Mouse (Mus musculus): ENCODE results near the gene Asb5. TPM values are rescaled to one million over a fixed set of nuclear protein-coding genes. Genes with fewer than 3 reads are reported as not detected.
A peak's percentile ranks its signal among the peaks of the same experiment; 100 is the strongest.

The Asb5 gene
- total and polyA plus RNA-seq, 2 experiments from 2014 or later: 11.9 to 13.0 TPM

DNA sequence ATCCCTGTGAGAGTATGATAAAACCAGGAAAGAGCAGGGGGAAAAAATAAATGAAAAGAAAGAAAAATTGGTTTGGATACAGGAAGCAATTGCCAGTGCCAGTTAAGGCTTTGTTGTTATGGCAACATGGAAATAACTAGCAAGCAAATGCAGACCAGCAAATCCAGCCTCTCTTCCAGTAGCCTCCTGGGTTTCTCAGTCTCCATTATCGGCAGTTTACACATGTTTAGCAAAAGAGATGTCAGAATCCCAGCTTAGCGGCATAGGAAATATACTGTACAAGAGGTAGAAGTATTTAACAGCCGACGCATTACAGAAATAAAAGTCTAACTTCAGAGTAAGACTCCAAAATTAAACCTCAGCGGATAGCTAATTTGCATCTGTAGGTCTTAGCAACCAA, 65.3 kb downstream of the Asb5 start:
- Histone ChIP-seq H3K9ac (replicated peaks; ENCODE audit: low read length) (no peak overlapping the region), H3K36me3 (ENCODE audit: insufficient read depth, low read length) (no peaks in the 10 kb centered on the region), H3K4me2 (ENCODE audit: low read depth, low read length) (no peak overlapping the region), H3K27me3 (ENCODE audit: insufficient read depth, low read length) (no peaks in the 10 kb centered on the region), H3K4me1 (ENCODE audit: insufficient read depth, low read length) (no peaks in the 10 kb centered on the region), H3K27ac (no peak overlapping the region), H3K9me3 (ENCODE audit: low read length) (no peaks in the 10 kb centered on the region), H3K4me3 (ENCODE audit: low read length) (no peak overlapping the region)
- ATAC-seq (no peak), DNase-seq (ENCODE audit: low spot score) (peak; percentile 36)
- TF ChIP-seq CTCF (IDR thresholded peaks at IDR 0.05; ENCODE audit: low read depth): no peak
- WGBS: 67% methylated on average over 5 of the region's 5 CpGs

- 0 out of 2 replicates have a peak, but pooled peaks cover 8% of the 10 kb centered on the region for H3K4me1 ChIP-seq (ENCODE audit: insufficient read depth, low read length)
- H3K36me3 ChIP-seq (ENCODE audit: insufficient read depth, low read length): no peaks in the 10 kb centered on the region
- no peaks in the 10 kb centered on the region for H3K9me3 ChIP-seq (ENCODE audit: low read length)
- WGBS: 23% methylated on average over 2 of the region's 2 CpGs
- H3K9ac ChIP-seq (replicated peaks; ENCODE audit: low read length): no peak overlapping the region
- peak; percentile 39 for DNase-seq (ENCODE audit: low spot score)
- TF ChIP-seq CTCF (IDR thresholded peaks at IDR 0.05; ENCODE audit: low read depth): no peak
- no peak overlapping the region for H3K27ac ChIP-seq
- H3K4me3 ChIP-seq (ENCODE audit: low read length): no peak overlapping the region
- no peak overlapping the region for H3K4me2 ChIP-seq (ENCODE audit: low read depth, low read length)
- ATAC-seq: no peak
- H3K27me3 ChIP-seq (ENCODE audit: insufficient read depth, low read length): no peaks in the 10 kb centered on the region
Observed at GRCm38 (mm10) chr8:54596051-54596450, 66.7 kb downstream of the Asb5 start.

GRCm38 (mm10) chr8:54596940-54597339, 67.6 kb downstream of the Asb5 start:
- WGBS: 74% methylated on average over 2 of the region's 2 CpGs
- no peak for ATAC-seq

DNA sequence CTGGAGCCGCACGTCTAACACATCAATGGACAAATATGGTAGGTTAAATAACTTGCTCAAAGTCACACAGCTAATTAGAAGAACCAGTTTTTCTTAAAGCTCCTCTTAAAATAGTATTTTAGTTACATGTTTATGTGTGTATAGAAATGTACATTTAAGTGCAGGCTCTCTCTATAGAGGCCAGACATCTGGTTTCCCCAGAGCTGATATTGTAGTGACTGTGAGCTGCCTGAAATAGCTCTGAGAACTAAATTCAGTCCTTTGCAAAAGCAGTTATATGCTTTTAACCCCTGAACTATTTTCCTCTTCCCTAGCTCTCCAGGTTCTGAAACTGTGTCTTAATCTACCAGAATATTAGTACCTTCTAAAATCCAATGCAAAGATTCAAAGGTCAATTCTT, 68.0 kb downstream of the Asb5 start:
- WGBS: 87% methylated on average over 2 of the region's 2 CpGs
- no peaks in the 10 kb centered on the region for H3K36me3 ChIP-seq (ENCODE audit: insufficient read depth, low read length)
- ATAC-seq (no peak), DNase-seq (ENCODE audit: low spot score) (no peak)
- H3K4me2 ChIP-seq (ENCODE audit: low read depth, low read length): no peak overlapping the region
- no peak overlapping the region for H3K4me3 ChIP-seq (ENCODE audit: low read length)
- 0 out of 2 replicates have a peak, but pooled peaks cover 8% of the 10 kb centered on the region for H3K4me1 ChIP-seq (ENCODE audit: insufficient read depth, low read length)
- no peak overlapping the region for H3K9ac ChIP-seq (replicated peaks; ENCODE audit: low read length)
- H3K27me3 ChIP-seq (ENCODE audit: insufficient read depth, low read length): no peaks in the 10 kb centered on the region
- no peak for TF ChIP-seq CTCF (IDR thresholded peaks at IDR 0.05; ENCODE audit: low read depth)
- no peaks in the 10 kb centered on the region for H3K9me3 ChIP-seq (ENCODE audit: low read length)
- no peak overlapping the region for H3K27ac ChIP-seq

More at GRCm38 (mm10) chr8:54596940-54597339, 67.6 kb downstream of the Asb5 start:
- no peaks in the 10 kb centered on the region for H3K9me3 ChIP-seq (ENCODE audit: low read length)
- H3K4me3 ChIP-seq (ENCODE audit: low read length): no peak overlapping the region
- H3K9ac ChIP-seq (replicated peaks; ENCODE audit: low read length): no peak overlapping the region
- H3K4me2 ChIP-seq (ENCODE audit: low read depth, low read length): no peak overlapping the region
- no peaks in the 10 kb centered on the region for H3K27me3 ChIP-seq (ENCODE audit: insufficient read depth, low read length)
- H3K4me1 ChIP-seq (ENCODE audit: insufficient read depth, low read length): 0 out of 2 replicates have a peak, but pooled peaks cover 8% of the 10 kb centered on the region
- H3K27ac ChIP-seq: no peak overlapping the region
- no peak for TF ChIP-seq CTCF (IDR thresholded peaks at IDR 0.05; ENCODE audit: low read depth)
- no peaks in the 10 kb centered on the region for H3K36me3 ChIP-seq (ENCODE audit: insufficient read depth, low read length)
- peak; percentile 19 for DNase-seq (ENCODE audit: low spot score)

DNA sequence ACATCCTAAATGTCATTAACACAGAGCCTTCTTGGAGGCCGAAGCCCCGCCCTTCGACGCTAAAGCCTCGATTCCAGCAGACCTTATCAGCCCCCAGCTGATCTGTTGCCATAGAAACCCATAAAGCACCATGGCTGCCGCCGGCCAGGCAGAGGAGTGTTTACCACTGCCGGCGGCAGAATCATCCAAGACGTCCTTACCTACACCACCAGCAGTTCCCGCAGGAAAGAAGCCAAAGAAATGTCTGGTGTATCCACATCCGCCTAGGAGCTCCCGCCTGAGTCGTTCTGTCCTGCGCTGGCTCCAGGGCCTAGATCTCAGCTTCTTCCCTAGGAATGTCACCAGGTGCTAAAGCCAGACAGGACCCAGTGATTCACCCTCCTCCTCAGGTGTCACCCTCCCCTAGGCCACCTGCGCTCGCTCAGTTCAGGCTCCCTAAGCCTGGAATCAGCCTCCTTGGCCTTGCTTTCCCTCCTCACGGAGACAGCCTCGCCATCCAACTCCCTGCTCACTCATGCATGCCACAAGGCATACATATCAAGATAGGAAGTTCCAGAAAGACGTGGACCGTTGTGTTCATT, 71.4 kb downstream of the Asb5 start, which contains the start of gene Spata4:
Gene Spata4 (plus strand): TSS at position 111 of the 581 bp plus-strand sequence.
- H3K36me3 ChIP-seq (ENCODE audit: insufficient read depth, low read length): no peaks in the 10 kb centered on the region
- 0 out of 2 replicates have a peak, but pooled peaks cover 8% of the 10 kb centered on the region for H3K4me1 ChIP-seq (ENCODE audit: insufficient read depth, low read length)
- peak within 1 kb of the TSS; percentile 35; the same call in 1 of the 2 replicates for H3K9ac ChIP-seq (replicated peaks; ENCODE audit: low read length)
- TF ChIP-seq CTCF (IDR thresholded peaks at IDR 0.05; ENCODE audit: low read depth): no peak
- DNase-seq (ENCODE audit: low spot score) (peak; percentile 83), ATAC-seq (peak; percentile 93)
- H3K27ac ChIP-seq: peak within 1 kb of the TSS; percentile 56; the same call in 1 of the 2 replicates
- H3K4me2 ChIP-seq (ENCODE audit: low read depth, low read length): peak within 1 kb of the TSS; percentile 68
- WGBS: 6% methylated on average over 21 of the region's 21 CpGs
- H3K4me3 ChIP-seq (ENCODE audit: low read length): peak within 1 kb of the TSS; percentile 35
- no peaks in the 10 kb centered on the region for H3K27me3 ChIP-seq (ENCODE audit: insufficient read depth, low read length)
- no peaks in the 10 kb centered on the region for H3K9me3 ChIP-seq (ENCODE audit: low read length)

DNA sequence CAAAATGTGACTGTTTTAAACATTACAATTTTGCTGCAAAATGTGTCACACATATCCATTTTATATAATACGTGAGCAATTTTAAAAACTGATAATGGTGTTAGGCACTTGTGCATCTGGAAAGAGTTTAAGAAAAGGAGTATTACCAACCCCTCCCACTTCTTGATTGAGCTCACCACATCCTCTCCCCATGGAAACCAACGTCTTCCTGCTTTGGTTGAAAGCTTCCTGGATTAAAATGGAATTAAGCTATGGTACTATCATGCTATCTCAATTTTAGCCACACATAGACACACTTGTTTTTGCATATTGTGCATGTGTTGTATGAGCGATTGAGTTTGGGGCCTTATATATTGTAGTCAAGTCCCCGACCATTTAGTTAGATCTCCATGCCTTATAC, 74.1 kb downstream of the Asb5 start:
- no peaks in the 10 kb centered on the region for H3K27me3 ChIP-seq (ENCODE audit: insufficient read depth, low read length)
- H3K9ac ChIP-seq (replicated peaks; ENCODE audit: low read length): no peak overlapping the region
- WGBS: 78% methylated on average over 4 of the region's 4 CpGs
- no peak for ATAC-seq
- no peak overlapping the region for H3K4me3 ChIP-seq (ENCODE audit: low read length)
- H3K4me2 ChIP-seq (ENCODE audit: low read depth, low read length): no peak overlapping the region
- TF ChIP-seq CTCF (IDR thresholded peaks at IDR 0.05; ENCODE audit: low read depth): no peak
- no peak overlapping the region for H3K27ac ChIP-seq
- no peak for DNase-seq (ENCODE audit: low spot score)
- H3K4me1 ChIP-seq (ENCODE audit: insufficient read depth, low read length): 0 out of 2 replicates have a peak, but pooled peaks cover 8% of the 10 kb centered on the region
- no peaks in the 10 kb centered on the region for H3K9me3 ChIP-seq (ENCODE audit: low read length)
- H3K36me3 ChIP-seq (ENCODE audit: insufficient read depth, low read length): no peaks in the 10 kb centered on the region

DNA sequence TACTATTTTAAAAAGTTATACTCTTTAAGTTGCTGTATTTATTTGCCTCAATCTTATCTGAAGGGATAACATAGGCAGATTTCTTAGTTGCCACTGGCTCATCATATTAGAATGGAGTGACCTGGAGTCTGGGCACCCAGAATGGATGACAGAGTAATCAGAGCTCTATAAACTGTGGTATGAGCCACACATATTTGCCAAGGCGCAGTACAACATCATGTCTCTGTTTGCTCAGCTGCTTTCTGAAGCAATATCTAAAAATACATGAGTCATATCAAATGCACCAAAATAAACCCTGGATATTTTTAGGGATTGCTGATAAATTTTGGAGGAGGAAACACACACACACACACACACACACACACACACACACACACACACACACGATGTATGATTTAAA, 80.0 kb downstream of the Asb5 start:
- no peak for TF ChIP-seq CTCF (IDR thresholded peaks at IDR 0.05; ENCODE audit: low read depth)
- no peaks in the 10 kb centered on the region for H3K36me3 ChIP-seq (ENCODE audit: insufficient read depth, low read length)
- ATAC-seq: no peak

More for the DNA sequence above, 80.0 kb downstream of the Asb5 start:
- Histone ChIP-seq H3K27me3 (ENCODE audit: insufficient read depth, low read length) (no peaks in the 10 kb centered on the region), H3K9ac (replicated peaks; ENCODE audit: low read length) (no peak overlapping the region), H3K9me3 (ENCODE audit: low read length) (no peaks in the 10 kb centered on the region), H3K4me2 (ENCODE audit: low read depth, low read length) (no peak overlapping the region), H3K27ac (no peak overlapping the region), H3K4me1 (ENCODE audit: insufficient read depth, low read length) (no peaks in the 10 kb centered on the region), H3K4me3 (ENCODE audit: low read length) (no peak overlapping the region)
- 95% methylated on average over 2 of the region's 2 CpGs for WGBS
- no peak for DNase-seq (ENCODE audit: low spot score)

Data from hindbrain, postnatal 0 days (tissue).